Mouse (Mus musculus): ENCODE measurements around the gene Gm45140. TPM values are rescaled to one million over a fixed set of nuclear protein-coding genes. Genes with fewer than 3 reads are reported as not detected.

Gm45140 gene
- polyA plus RNA-seq, 1 experiment = 1.8 TPM

- peaks cover 62% of the 10 kb centered on the region for H3K4me1 ChIP-seq (ENCODE audit: control insufficient read depth)
Measured at GRCm38 (mm10) chr6:87850900-87851614, 15.5 kb upstream of the Gm45140 start, which contains the start of gene Cnbp. Cnbp (minus strand) TSS chr6:87851106.

GRCm38 (mm10) chr6:87850155-87850899 lies 14.7 kb upstream of the Gm45140 start:
- Histone ChIP-seq H3K4me1 (ENCODE audit: control insufficient read depth) (peaks cover 63% of the 10 kb centered on the region), H3K9me3 (ENCODE audit: control insufficient read depth, low read length) (no peaks in the 10 kb centered on the region), H3K4me3 (replicated peaks) (peak overlapping the region; percentile 100), H3K27me3 (ENCODE audit: control insufficient read depth) (no peaks in the 10 kb centered on the region), H3K36me3 (ENCODE audit: control insufficient read depth) (peaks cover 41% of the 10 kb centered on the region)
- TF ChIP-seq TAL1 (IDR thresholded peaks at IDR 0.05; ENCODE audit: low read length) = no peak
- no peak for TF ChIP-seq GATA1 (IDR thresholded peaks at IDR 0.05; ENCODE audit: low read length)

More at GRCm38 (mm10) chr6:87850900-87851614, 15.5 kb upstream of the Gm45140 start, which contains the start of gene Cnbp:
- H3K4me3 ChIP-seq (replicated peaks) = peak within 1 kb of the TSS; percentile 100
- no peak for TF ChIP-seq GATA1 (IDR thresholded peaks at IDR 0.05; ENCODE audit: low read length)
- no peak for TF ChIP-seq TAL1 (IDR thresholded peaks at IDR 0.05; ENCODE audit: low read length)
- peaks cover 34% of the 10 kb centered on the region for H3K36me3 ChIP-seq (ENCODE audit: control insufficient read depth)
- H3K9me3 ChIP-seq (ENCODE audit: control insufficient read depth, low read length) = no peaks in the 10 kb centered on the region
- no peaks in the 10 kb centered on the region for H3K27me3 ChIP-seq (ENCODE audit: control insufficient read depth)

GRCm38 (mm10) chr6:87849780-87850154 lies 14.2 kb upstream of the Gm45140 start:
- no peaks in the 10 kb centered on the region for H3K27me3 ChIP-seq (ENCODE audit: control insufficient read depth)
- H3K9me3 ChIP-seq (ENCODE audit: control insufficient read depth, low read length) = no peaks in the 10 kb centered on the region
- TF ChIP-seq TAL1 (IDR thresholded peaks at IDR 0.05; ENCODE audit: low read length) = no peak
- no peak for TF ChIP-seq GATA1 (IDR thresholded peaks at IDR 0.05; ENCODE audit: low read length)
- H3K36me3 ChIP-seq (ENCODE audit: control insufficient read depth) = peaks cover 47% of the 10 kb centered on the region
- peaks cover 66% of the 10 kb centered on the region for H3K4me1 ChIP-seq (ENCODE audit: control insufficient read depth)
- H3K4me3 ChIP-seq (replicated peaks) = peak overlapping the region; percentile 100

DNA sequence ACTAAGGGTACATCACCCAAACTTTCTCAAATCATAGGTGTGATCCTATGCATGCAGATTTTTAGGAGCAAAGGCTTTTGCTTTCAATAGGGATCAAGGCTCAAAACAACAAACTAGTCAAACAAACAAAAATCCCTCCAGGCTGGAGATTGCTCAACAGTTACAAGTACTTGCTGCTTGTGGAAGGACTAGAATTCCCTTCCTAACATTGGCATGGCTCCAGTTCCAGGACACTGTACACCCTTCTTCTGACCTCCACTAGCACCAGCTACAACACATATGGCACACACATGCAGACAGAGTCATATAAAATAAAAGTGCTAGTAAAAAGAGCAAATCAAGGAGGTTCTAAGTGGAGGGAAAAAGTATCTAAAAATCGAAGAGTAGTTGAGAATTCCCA lies 11.2 kb upstream of the Gm45140 start:
- no peaks in the 10 kb centered on the region for H3K27me3 ChIP-seq (ENCODE audit: control insufficient read depth)
- H3K4me1 ChIP-seq (ENCODE audit: control insufficient read depth) = peaks cover 47% of the 10 kb centered on the region
- TF ChIP-seq TAL1 (IDR thresholded peaks at IDR 0.05; ENCODE audit: low read length) (no peak), GATA1 (IDR thresholded peaks at IDR 0.05; ENCODE audit: low read length) (no peak)
- peaks cover 76% of the 10 kb centered on the region for H3K36me3 ChIP-seq (ENCODE audit: control insufficient read depth)
- H3K9me3 ChIP-seq (ENCODE audit: control insufficient read depth, low read length) = no peaks in the 10 kb centered on the region
- no peak overlapping the region for H3K4me3 ChIP-seq (replicated peaks)

GRCm38 (mm10) chr6:87845031-87845695 lies 9.6 kb upstream of the Gm45140 start:
- Histone ChIP-seq H3K27me3 (ENCODE audit: control insufficient read depth) (no peaks in the 10 kb centered on the region), H3K9me3 (ENCODE audit: control insufficient read depth, low read length) (no peaks in the 10 kb centered on the region), H3K36me3 (ENCODE audit: control insufficient read depth) (peaks cover 93% of the 10 kb centered on the region), H3K4me3 (replicated peaks) (no peak overlapping the region), H3K4me1 (ENCODE audit: control insufficient read depth) (peaks cover 49% of the 10 kb centered on the region)
- TF ChIP-seq GATA1 (IDR thresholded peaks at IDR 0.05; ENCODE audit: low read length) (no peak), TAL1 (IDR thresholded peaks at IDR 0.05; ENCODE audit: low read length) (no peak)

- Histone ChIP-seq H3K36me3 (ENCODE audit: control insufficient read depth) (peaks cover 75% of the 10 kb centered on the region), H3K4me1 (ENCODE audit: control insufficient read depth) (peaks cover 51% of the 10 kb centered on the region), H3K27me3 (ENCODE audit: control insufficient read depth) (no peaks in the 10 kb centered on the region), H3K4me3 (replicated peaks) (no peak overlapping the region), H3K9me3 (ENCODE audit: control insufficient read depth, low read length) (no peaks in the 10 kb centered on the region)
- no peak for TF ChIP-seq GATA1 (IDR thresholded peaks at IDR 0.05; ENCODE audit: low read length)
- no peak for TF ChIP-seq TAL1 (IDR thresholded peaks at IDR 0.05; ENCODE audit: low read length)
Measured at GRCm38 (mm10) chr6:87842254-87842653, 6.7 kb upstream of the Gm45140 start.

GRCm38 (mm10) chr6:87841635-87842034 lies 6.0 kb upstream of the Gm45140 start:
- Histone ChIP-seq H3K36me3 (ENCODE audit: control insufficient read depth) (peaks cover 73% of the 10 kb centered on the region), H3K27me3 (ENCODE audit: control insufficient read depth) (no peaks in the 10 kb centered on the region), H3K4me3 (replicated peaks) (no peak overlapping the region), H3K4me1 (ENCODE audit: control insufficient read depth) (peaks cover 53% of the 10 kb centered on the region), H3K9me3 (ENCODE audit: control insufficient read depth, low read length) (no peaks in the 10 kb centered on the region)
- TF ChIP-seq GATA1 (IDR thresholded peaks at IDR 0.05; ENCODE audit: low read length) = no peak
- TF ChIP-seq TAL1 (IDR thresholded peaks at IDR 0.05; ENCODE audit: low read length) = no peak

- H3K4me1 ChIP-seq (ENCODE audit: control insufficient read depth) = peaks cover 53% of the 10 kb centered on the region
- H3K27me3 ChIP-seq (ENCODE audit: control insufficient read depth) = no peaks in the 10 kb centered on the region
- peaks cover 70% of the 10 kb centered on the region for H3K36me3 ChIP-seq (ENCODE audit: control insufficient read depth)
- TF ChIP-seq TAL1 (IDR thresholded peaks at IDR 0.05; ENCODE audit: low read length) (no peak), GATA1 (IDR thresholded peaks at IDR 0.05; ENCODE audit: low read length) (no peak)
- H3K9me3 ChIP-seq (ENCODE audit: control insufficient read depth, low read length) = no peaks in the 10 kb centered on the region
- H3K4me3 ChIP-seq (replicated peaks) = peak overlapping the region; percentile 80
Measured at GRCm38 (mm10) chr6:87839797-87840341, 4.3 kb upstream of the Gm45140 start.
